Mouse (Mus musculus): ENCODE results near the gene Acvr1c. TPM values are rescaled to one million over a fixed set of nuclear protein-coding genes. Genes with fewer than 3 reads are reported as not detected.

Gene Acvr1c
- 0.18 TPM for polyA plus RNA-seq (2017; shearing (Covaris generic))

DNA sequence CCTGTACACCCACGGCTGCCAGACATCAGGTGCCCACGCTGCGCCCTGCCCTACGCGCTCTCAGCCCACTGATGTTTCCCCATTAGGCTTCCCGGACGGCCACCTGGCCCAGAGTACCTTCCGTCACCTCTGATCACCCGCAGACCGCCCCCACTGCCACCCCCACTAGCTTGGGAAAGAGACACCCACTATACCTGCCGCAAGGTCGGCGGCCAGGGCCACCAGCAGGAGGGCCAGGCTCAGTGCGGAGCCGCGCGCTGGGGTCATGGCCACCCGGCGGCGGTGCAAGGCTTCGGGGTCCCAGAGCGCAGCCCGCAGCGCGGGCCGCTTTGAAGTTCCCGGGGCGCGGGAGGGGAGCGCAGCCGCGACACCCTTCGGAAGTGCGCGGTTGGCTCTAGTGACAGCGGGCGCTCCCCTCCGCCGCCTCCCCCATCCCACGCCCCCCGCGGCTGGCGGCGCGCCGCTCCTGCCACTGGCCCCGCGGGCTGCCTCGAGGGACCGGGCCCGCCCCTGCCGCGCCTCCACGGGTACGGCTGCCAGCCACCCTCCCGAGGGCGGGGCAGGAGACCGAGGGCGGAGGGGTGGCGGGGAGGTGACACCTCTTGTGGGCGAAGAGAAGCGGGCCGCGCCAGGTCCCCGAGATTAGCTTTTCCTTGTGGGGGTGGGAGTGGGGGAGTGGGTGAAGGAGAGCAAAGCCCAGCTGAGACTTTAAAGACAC, at the start of gene Acvr1c:
Gene Acvr1c (minus strand): TSS at position 482 of the 718 bp plus-strand sequence.

Other genes starting within 250 kb of the Acvr1c start
- 523 TPM for gene Cytip, start 162.4 kb downstream of the Acvr1c start, polyA plus RNA-seq (2017; shearing (Covaris generic))
- not detected for gene Gm17409, start 112.2 kb upstream of the Acvr1c start, polyA plus RNA-seq (2017; shearing (Covaris generic))
- gene Acvr1, start 209.3 kb upstream of the Acvr1c start, polyA plus RNA-seq (2017; shearing (Covaris generic)): not detected
- not detected for gene Upp2, start 209.4 kb upstream of the Acvr1c start, polyA plus RNA-seq (2017; shearing (Covaris generic))

Measured in activated CD4-positive, CD25-positive, alpha-beta regulatory T cell, adult 9 weeks (primary cell).